Mouse (Mus musculus): Measurements from ENCODE around the gene Adamts20. TPM values are rescaled to one million over a fixed set of nuclear protein-coding genes. Genes with fewer than 3 reads are reported as not detected.

Gene Adamts20
- polyA plus RNA-seq, 1 experiment = not detected

- TF ChIP-seq GATA1 (IDR thresholded peaks at IDR 0.05; ENCODE audit: low read length) = no peak
- no peak for TF ChIP-seq TAL1 (IDR thresholded peaks at IDR 0.05; ENCODE audit: low read length)
- H3K4me3 ChIP-seq (replicated peaks) = no peak overlapping the region
- H3K36me3 ChIP-seq (ENCODE audit: control insufficient read depth) = no peaks in the 10 kb centered on the region
- no peaks in the 10 kb centered on the region for H3K9me3 ChIP-seq (ENCODE audit: control insufficient read depth, low read length)
- H3K27me3 ChIP-seq (ENCODE audit: control insufficient read depth) = no peaks in the 10 kb centered on the region
- H3K4me1 ChIP-seq (ENCODE audit: control insufficient read depth) = no peaks in the 10 kb centered on the region
Observed at GRCm38 (mm10) chr15:94236726-94237125, 228.5 kb downstream of the Adamts20 start.

- Histone ChIP-seq H3K9me3 (ENCODE audit: control insufficient read depth, low read length) (no peaks in the 10 kb centered on the region), H3K27me3 (ENCODE audit: control insufficient read depth) (no peaks in the 10 kb centered on the region), H3K36me3 (ENCODE audit: control insufficient read depth) (no peaks in the 10 kb centered on the region), H3K4me3 (replicated peaks) (no peak overlapping the region), H3K4me1 (ENCODE audit: control insufficient read depth) (no peaks in the 10 kb centered on the region)
- no peak for TF ChIP-seq TAL1 (IDR thresholded peaks at IDR 0.05; ENCODE audit: low read length)
- TF ChIP-seq GATA1 (IDR thresholded peaks at IDR 0.05; ENCODE audit: low read length) = no peak
Observed at GRCm38 (mm10) chr15:94236121-94236520, 229.1 kb downstream of the Adamts20 start.

GRCm38 (mm10) chr15:94235190-94235589 lies 230.0 kb downstream of the Adamts20 start:
- no peaks in the 10 kb centered on the region for H3K36me3 ChIP-seq (ENCODE audit: control insufficient read depth)
- H3K9me3 ChIP-seq (ENCODE audit: control insufficient read depth, low read length) = no peaks in the 10 kb centered on the region
- H3K4me3 ChIP-seq (replicated peaks) = no peak overlapping the region
- no peaks in the 10 kb centered on the region for H3K27me3 ChIP-seq (ENCODE audit: control insufficient read depth)
- no peaks in the 10 kb centered on the region for H3K4me1 ChIP-seq (ENCODE audit: control insufficient read depth)
- TF ChIP-seq GATA1 (IDR thresholded peaks at IDR 0.05; ENCODE audit: low read length) (no peak), TAL1 (IDR thresholded peaks at IDR 0.05; ENCODE audit: low read length) (no peak)

- no peak for TF ChIP-seq TAL1 (IDR thresholded peaks at IDR 0.05; ENCODE audit: low read length)
- no peak for TF ChIP-seq GATA1 (IDR thresholded peaks at IDR 0.05; ENCODE audit: low read length)
- Histone ChIP-seq H3K4me1 (ENCODE audit: control insufficient read depth) (no peaks in the 10 kb centered on the region), H3K9me3 (ENCODE audit: control insufficient read depth, low read length) (no peaks in the 10 kb centered on the region; the same call in 1 of the 2 replicates), H3K27me3 (ENCODE audit: control insufficient read depth) (no peaks in the 10 kb centered on the region), H3K4me3 (replicated peaks) (no peak overlapping the region), H3K36me3 (ENCODE audit: control insufficient read depth) (no peaks in the 10 kb centered on the region)
Observed at GRCm38 (mm10) chr15:94231246-94231645, 234.0 kb downstream of the Adamts20 start.

- Histone ChIP-seq H3K9me3 (ENCODE audit: control insufficient read depth, low read length) (no peaks in the 10 kb centered on the region; the same call in 1 of the 2 replicates), H3K4me1 (ENCODE audit: control insufficient read depth) (no peaks in the 10 kb centered on the region), H3K36me3 (ENCODE audit: control insufficient read depth) (no peaks in the 10 kb centered on the region), H3K27me3 (ENCODE audit: control insufficient read depth) (no peaks in the 10 kb centered on the region), H3K4me3 (replicated peaks) (no peak overlapping the region)
- no peak for TF ChIP-seq TAL1 (IDR thresholded peaks at IDR 0.05; ENCODE audit: low read length)
- no peak for TF ChIP-seq GATA1 (IDR thresholded peaks at IDR 0.05; ENCODE audit: low read length)
Observed at GRCm38 (mm10) chr15:94227388-94227787, 237.8 kb downstream of the Adamts20 start.

GRCm38 (mm10) chr15:94223101-94223500 lies 242.1 kb downstream of the Adamts20 start:
- no peaks in the 10 kb centered on the region for H3K36me3 ChIP-seq (ENCODE audit: control insufficient read depth)
- H3K4me1 ChIP-seq (ENCODE audit: control insufficient read depth) = no peaks in the 10 kb centered on the region
- no peaks in the 10 kb centered on the region; the same call in 1 of the 2 replicates for H3K9me3 ChIP-seq (ENCODE audit: control insufficient read depth, low read length)
- no peak overlapping the region for H3K4me3 ChIP-seq (replicated peaks)
- no peaks in the 10 kb centered on the region for H3K27me3 ChIP-seq (ENCODE audit: control insufficient read depth)
- no peak for TF ChIP-seq TAL1 (IDR thresholded peaks at IDR 0.05; ENCODE audit: low read length)
- TF ChIP-seq GATA1 (IDR thresholded peaks at IDR 0.05; ENCODE audit: low read length) = no peak

- TF ChIP-seq GATA1 (IDR thresholded peaks at IDR 0.05; ENCODE audit: low read length) (no peak), TAL1 (IDR thresholded peaks at IDR 0.05; ENCODE audit: low read length) (no peak)
- Histone ChIP-seq H3K36me3 (ENCODE audit: control insufficient read depth) (no peaks in the 10 kb centered on the region), H3K9me3 (ENCODE audit: control insufficient read depth, low read length) (no peaks in the 10 kb centered on the region), H3K27me3 (ENCODE audit: control insufficient read depth) (no peaks in the 10 kb centered on the region), H3K4me1 (ENCODE audit: control insufficient read depth) (no peaks in the 10 kb centered on the region), H3K4me3 (replicated peaks) (no peak overlapping the region)
Observed at GRCm38 (mm10) chr15:94220686-94221085, 244.5 kb downstream of the Adamts20 start.

Other genes starting within 250 kb of the Adamts20 start
- 0.05 and 0.07 TPM in 2 replicates for gene Pus7l, start 78.1 kb upstream of the Adamts20 start, polyA plus RNA-seq (2012)
- 0.03 and 0.05 TPM in 2 replicates for gene Irak4, start 78.2 kb upstream of the Adamts20 start, polyA plus RNA-seq (2012)
- 0.23 and 0.24 TPM in 2 replicates for gene Twf1, start 124.5 kb upstream of the Adamts20 start, polyA plus RNA-seq (2012)
- gene Tmem117, start 163.8 kb upstream of the Adamts20 start, polyA plus RNA-seq (2012) = not detected in 2 replicates